Mouse (Mus musculus) bone marrow macrophage, adult 2 months (primary cell): ENCODE measurements at regions not wholly inside any gene's neighbourhood (a gene's known extent, or its start where the extent isn't known, plus 50 kb on each side); places are given as distances from the start of the nearest gene placed in this dataset.

ENCODE experiments used
- H3K27ac ChIP-seq: 2 replicates; pipeline ENCODE4 v1.5.1; 2012; ENCODE audit warnings: low read depth, low read length; ENCODE audit not compliant: insufficient read depth
- H3K4me1 ChIP-seq: 2 replicates; pipeline ENCODE4 v1.6.1; 2012; ENCODE audit warnings: low read length; ENCODE audit not compliant: control insufficient read depth, insufficient read depth
- H3K4me3 ChIP-seq: 2 replicates; pipeline ENCODE4 v1.5.1; 2012; ENCODE audit warnings: mild to moderate bottlenecking, low read length, moderate library complexity; ENCODE audit not compliant: insufficient read depth
- CTCF ChIP-seq: IDR thresholded peaks from 2 replicates; pipeline ENCODE4 v1.5.1; 2012; ENCODE audit warnings: low read depth, mild to moderate bottlenecking, low read length, moderate library complexity
- POLR2A ChIP-seq: IDR thresholded peaks from 2 replicates; pipeline ENCODE4 v1.6.1; 2012; ENCODE audit warnings: mild to moderate bottlenecking, low read depth, low read length, borderline replicate concordance

DNA sequence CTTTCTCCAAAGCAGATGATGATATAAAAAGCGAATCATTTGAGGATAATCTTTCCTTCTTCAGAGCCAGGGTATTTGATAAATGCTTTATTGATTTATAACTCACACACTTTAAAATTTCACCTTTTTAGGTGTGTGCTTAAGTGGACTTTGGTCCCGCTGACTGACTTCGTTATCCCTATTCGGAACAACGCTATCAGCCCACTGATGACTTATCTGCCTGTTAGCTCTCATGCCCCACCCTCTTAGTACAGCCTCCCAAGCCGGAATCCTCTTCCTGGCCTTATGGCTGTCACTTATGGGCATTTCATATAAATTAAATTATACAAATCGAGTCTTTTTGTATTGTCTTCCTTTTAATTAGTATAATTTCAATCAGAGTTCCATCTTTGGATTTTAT lies 510.4 kb downstream of the Tshz3 start:
- H3K4me1 ChIP-seq, result no peaks in the 10 kb centered on the region
- H3K4me3 ChIP-seq, result no peak overlapping the region
- TF ChIP-seq CTCF, result no peak
- TF ChIP-seq POLR2A, result no peak
- no peak overlapping the region for H3K27ac ChIP-seq

DNA sequence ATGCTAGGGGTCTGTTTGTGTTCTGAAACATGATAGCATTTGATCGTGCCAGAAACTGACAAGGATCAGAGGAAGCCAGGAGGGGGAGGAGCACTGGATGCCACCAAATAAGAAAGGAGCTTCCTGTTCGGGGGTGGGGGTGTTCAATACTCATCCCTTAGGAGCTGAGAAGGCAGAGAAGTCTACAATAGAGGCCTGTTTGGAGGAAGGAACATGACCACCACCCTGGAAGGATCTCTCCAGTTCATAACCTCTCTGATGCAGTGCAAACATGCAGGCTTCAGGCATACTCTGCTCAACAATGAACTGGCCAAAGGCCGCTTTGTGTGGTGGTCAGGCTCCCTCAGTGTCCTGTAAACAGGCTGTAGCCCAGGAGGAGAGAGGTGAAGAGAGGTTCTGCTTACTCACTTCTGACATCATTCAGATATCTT lies 515.8 kb downstream of the Tshz3 start:
- Histone ChIP-seq H3K4me1 (no peaks in the 10 kb centered on the region), H3K4me3 (no peak overlapping the region), H3K27ac (no peak overlapping the region)
- TF ChIP-seq POLR2A (no peak), CTCF (no peak)

DNA sequence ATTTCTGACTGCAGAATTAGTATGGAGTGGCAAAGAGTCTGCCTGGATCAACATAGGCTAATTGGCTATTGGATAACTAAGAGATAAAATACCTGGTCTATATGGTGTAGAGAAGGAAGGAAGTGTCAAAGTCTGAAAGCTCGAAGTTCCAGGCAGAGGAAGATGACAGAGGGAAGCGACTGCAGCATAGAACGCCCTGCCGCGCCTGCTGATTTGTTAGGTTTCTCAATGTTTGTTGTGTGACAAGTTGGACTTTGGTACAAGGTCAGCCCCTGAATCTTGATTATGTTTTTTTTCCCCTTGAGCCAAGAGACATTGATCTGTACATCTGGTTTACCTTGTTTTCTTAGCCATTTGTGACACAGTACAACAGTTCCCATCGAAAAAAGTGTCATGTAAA lies 517.6 kb downstream of the Tshz3 start:
- Histone ChIP-seq H3K4me1 (no peaks in the 10 kb centered on the region), H3K27ac (no peak overlapping the region), H3K4me3 (no peak overlapping the region)
- TF ChIP-seq CTCF, result no peak

DNA sequence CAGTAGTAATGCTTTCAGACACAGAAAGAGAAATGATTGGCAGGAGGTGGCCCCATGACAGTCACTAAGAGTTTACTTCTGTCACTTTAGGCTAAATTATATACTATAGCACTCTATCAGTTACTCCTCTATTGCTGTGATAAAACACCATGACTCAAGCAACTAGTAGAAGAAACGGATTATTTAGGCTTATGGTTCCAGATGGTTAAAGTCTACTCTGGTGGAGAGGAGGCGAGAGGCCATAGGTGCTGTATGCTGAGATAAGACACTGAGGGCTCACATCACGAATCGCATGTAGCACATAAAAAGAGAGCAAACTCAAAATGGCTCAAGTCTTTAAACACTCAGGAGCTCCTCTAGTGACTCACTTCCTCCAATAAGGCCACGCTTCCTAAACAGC lies 522.6 kb downstream of the Tshz3 start:
- TF ChIP-seq POLR2A (no peak), CTCF (no peak)
- H3K4me3 ChIP-seq, result no peak overlapping the region

DNA sequence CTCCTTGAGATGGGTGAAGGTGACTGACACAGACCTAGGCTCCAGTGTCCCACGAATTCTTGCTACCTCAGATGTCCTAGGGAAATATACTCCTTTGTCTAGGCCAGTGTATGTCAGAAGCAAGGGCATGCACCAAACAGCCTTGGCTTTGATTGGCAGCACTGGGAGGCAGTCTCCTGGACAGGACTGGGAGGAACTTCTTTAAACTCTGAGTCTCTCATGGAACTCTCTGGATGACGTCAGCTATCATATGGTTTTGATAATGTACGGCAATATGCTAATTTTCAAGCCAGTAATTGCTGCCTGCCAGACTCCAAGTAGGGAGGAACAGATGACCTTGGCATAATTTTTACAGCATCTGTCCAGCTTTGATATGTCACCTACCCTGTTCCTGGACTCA lies 528.5 kb downstream of the Tshz3 start:
- no peaks in the 10 kb centered on the region for H3K4me1 ChIP-seq
- no peak for TF ChIP-seq POLR2A
- no peak for TF ChIP-seq CTCF

More for the DNA sequence above, 522.6 kb downstream of the Tshz3 start:
- no peak overlapping the region for H3K27ac ChIP-seq
- no peaks in the 10 kb centered on the region for H3K4me1 ChIP-seq

DNA sequence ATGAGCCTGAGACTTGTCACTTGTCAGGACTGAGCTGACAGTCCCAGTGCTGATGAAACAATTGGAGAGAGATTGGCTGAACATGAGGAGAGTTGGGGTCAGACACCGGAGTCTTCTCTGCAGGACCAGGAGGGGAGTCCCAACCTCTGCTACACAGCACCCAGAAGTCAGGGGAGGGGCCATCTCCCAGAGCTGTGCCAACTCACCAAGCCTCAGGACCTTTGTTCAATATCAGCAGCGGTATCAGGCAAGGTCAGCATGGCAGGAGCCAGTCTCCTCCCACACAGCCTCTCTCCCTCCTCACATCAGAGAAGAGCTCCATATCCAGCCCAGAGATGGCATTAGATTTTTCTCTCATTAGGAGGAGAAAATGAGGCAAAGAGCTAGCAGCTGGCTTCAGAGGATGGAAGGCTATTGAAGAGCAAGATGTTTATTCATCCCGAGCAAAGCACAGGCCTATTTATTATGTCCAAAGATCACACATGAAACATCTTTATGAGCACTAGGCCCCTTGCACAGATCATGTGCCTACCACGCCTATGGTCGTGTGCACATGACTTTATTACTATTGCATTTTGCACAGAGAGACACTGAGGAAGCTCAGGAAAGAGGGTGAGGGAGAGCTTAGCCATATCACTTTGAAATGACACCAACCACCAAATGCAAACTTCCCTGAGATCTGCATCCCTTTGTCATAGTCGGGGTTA lies 532.9 kb downstream of the Tshz3 start:
- H3K27ac ChIP-seq, result no peak overlapping the region
- H3K4me3 ChIP-seq, result no peak overlapping the region
- TF ChIP-seq POLR2A (no peak), CTCF (no peak)
- no peaks in the 10 kb centered on the region for H3K4me1 ChIP-seq

More for the DNA sequence above, 528.5 kb downstream of the Tshz3 start:
- Histone ChIP-seq H3K4me3 (no peak overlapping the region), H3K27ac (no peak overlapping the region)

DNA sequence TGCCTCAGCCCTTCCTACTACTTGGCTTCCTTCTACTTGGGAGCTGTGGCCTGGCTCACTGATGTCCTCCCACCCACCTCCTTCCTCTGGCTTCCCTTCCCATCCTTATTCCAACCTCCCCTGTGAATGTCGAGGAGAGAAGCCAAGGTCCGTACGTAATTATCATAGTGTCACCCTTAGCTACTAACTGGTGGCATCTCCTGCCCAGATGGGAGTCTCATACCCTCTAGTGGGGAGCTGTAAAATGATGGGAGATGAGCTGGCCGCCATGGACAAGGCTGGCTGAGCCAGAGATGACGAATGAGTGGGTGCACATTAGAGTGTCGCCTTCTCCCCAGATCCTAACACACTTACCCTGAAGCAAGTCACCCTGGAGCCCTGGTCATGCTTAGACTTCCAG lies 532.6 kb downstream of the Zfp536 start:
- Histone ChIP-seq H3K27ac (no peak overlapping the region), H3K4me1 (no peaks in the 10 kb centered on the region), H3K4me3 (no peak overlapping the region)
- no peak for TF ChIP-seq POLR2A
- no peak for TF ChIP-seq CTCF

DNA sequence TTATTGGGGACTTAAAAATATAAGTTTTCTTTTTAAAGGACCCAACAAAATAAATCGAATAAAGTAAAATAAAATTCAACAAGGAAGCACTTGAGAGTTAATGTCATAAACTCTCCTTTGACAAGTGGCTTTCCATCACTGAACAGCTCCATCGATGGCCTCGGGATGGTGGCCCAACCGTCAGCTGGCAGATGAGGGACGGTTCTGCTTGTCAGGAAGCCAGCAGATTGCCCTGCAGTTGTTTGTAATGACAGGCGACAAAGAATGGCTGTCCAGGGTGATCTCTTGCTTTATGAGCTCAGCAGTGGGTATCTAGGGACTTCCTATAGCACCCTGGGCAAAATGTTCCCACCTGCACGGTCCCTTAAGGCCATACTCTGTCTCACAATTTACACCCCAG lies 531.7 kb downstream of the Zfp536 start:
- TF ChIP-seq CTCF (no peak), POLR2A (no peak)
- no peaks in the 10 kb centered on the region for H3K4me1 ChIP-seq
- no peak overlapping the region for H3K27ac ChIP-seq
- H3K4me3 ChIP-seq, result no peak overlapping the region

DNA sequence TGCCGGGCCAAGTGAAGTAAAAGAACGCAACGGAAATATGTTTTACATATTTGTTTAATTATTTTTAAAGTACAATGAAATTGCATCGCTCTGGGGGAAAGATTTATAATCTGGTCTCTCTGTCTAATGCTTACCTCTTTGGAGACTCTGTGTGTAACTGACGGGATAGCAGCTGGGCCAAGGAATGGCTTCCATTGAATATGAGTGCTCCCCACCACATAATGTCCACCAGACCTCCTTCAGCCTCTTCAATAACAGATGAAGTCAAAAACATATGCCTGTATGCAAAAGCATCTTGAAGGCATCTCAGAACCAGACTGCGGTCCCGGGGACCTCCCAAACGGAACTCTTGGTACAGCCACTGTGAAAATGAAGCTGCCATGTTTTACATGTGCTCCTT lies 531.0 kb downstream of the Zfp536 start:
- TF ChIP-seq POLR2A (no peak), CTCF (no peak)
- Histone ChIP-seq H3K4me1 (no peaks in the 10 kb centered on the region), H3K4me3 (no peak overlapping the region), H3K27ac (no peak overlapping the region)

DNA sequence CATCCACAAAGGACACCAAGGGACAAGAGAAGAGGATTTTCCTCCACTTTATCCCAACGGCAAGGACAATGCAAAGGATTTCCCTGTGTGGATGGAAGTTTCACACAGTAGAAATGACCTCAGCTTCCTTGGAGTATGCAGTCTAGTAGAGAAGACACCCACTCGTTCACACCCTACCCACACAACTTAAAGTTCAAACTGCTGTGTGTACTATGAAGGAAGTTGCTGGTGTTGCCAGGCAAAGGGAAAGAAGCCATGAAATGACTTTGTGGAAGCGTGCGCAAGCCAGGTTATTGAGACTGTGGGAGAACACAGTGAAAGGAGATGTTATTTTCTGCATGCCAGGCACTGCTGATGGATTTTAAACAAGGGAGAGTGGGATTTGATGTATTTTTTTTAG lies 527.3 kb downstream of the Zfp536 start:
- H3K4me1 ChIP-seq, result no peaks in the 10 kb centered on the region
- no peak for TF ChIP-seq POLR2A
- no peak for TF ChIP-seq CTCF
- H3K4me3 ChIP-seq, result no peak overlapping the region
- no peak overlapping the region for H3K27ac ChIP-seq

DNA sequence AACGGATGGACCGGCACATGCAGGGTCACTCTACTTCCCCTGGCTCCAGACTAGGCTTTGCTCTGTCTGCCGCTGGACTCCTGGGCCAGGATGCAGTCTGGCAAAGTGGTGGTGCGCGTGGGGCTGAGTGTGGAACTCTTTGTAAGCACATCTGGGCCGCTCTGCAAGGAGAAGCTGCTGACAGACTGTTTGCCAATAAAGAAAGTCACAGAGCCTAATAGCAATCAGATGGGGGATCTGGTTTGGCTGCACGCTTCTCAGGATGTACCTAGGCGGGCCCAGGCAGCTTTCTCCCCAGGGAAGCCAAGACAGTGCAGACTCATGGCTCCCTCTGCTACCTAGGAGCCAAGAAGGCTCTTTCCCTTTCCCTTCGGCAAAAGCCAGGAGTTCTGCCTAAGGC lies 519.0 kb downstream of the Zfp536 start:
- Histone ChIP-seq H3K4me3 (no peak overlapping the region), H3K4me1 (no peaks in the 10 kb centered on the region), H3K27ac (no peak overlapping the region)
- no peak for TF ChIP-seq CTCF
- no peak for TF ChIP-seq POLR2A
